Comparison of ENCODE assay signal across 8 mouse cellular contexts in genomic region chr12:113222748-113223147, GRCm38 (mm10). TPM values are rescaled to one million over a fixed set of nuclear protein-coding genes. Genes with fewer than 3 reads are reported as not detected.
DNase-seq lines count a peak whose midpoint lies in the region; ATAC-seq and TF ChIP-seq lines count a peak whose summit lies in the region.

No protein-coding gene starts in this region.

- no peak overlapping the region for H3K4me2 ChIP-seq in intestine, embryonic 14.5 days (ENCODE audit: low read length)
- H3K4me2 ChIP-seq in limb, embryonic 11.5 days (ENCODE audit: low read depth, severe bottlenecking), result no peak overlapping the region
- H3K4me2 ChIP-seq in midbrain, embryonic 11.5 days, result no peak overlapping the region

- 32% methylated on average over 6 of the region's 6 CpGs for WGBS in intestine, embryonic 14.5 days
- WGBS in limb, embryonic 11.5 days, result 31% methylated on average over 6 of the region's 6 CpGs
- 34% methylated on average over 6 of the region's 6 CpGs for WGBS in midbrain, embryonic 11.5 days
- 13% methylated on average over 6 of the region's 6 CpGs for WGBS in spleen, adult 2 months

- peak; percentile 80 for ATAC-seq in frontal cortex, adult (ENCODE audit: low TSS enrichment)
- peak; percentile 17 for ATAC-seq in intestine, embryonic 14.5 days (replicated peaks; ENCODE audit: low FRiP score, low TSS enrichment, low read depth)
- peak; percentile 13; the same call in 1 of the 2 replicates for ATAC-seq in limb, embryonic 11.5 days (ENCODE audit: insufficient number of reproducible peaks, low FRiP score, low TSS enrichment, low read depth)
- ATAC-seq in midbrain, embryonic 11.5 days (ENCODE audit: low FRiP score), result peak; percentile 36

- no peaks in the 10 kb centered on the region for H3K27me3 ChIP-seq in intestine, embryonic 14.5 days (replicated peaks; ENCODE audit: control insufficient read depth, insufficient read depth, low read length)
- H3K27me3 ChIP-seq in limb, embryonic 11.5 days (ENCODE audit: control insufficient read depth, insufficient read depth, low read length), result no peaks in the 10 kb centered on the region
- H3K27me3 ChIP-seq in midbrain, embryonic 11.5 days (ENCODE audit: control insufficient read depth, insufficient read depth, low read length), result no peaks in the 10 kb centered on the region
- H3K27me3 ChIP-seq in spleen, adult 2 months (ENCODE audit: control insufficient read depth, insufficient read depth, low read length), result no peaks in the 10 kb centered on the region

- peak; percentile 17; the same call in 1 of the 2 replicates for TF ChIP-seq POLR2A in spleen, adult 2 months (IDR thresholded peaks at IDR 0.05; ENCODE audit: low read depth, low read length)

- DNase-seq in cerebellum, adult 18-20 months, result peak; percentile 26 to 29
- DNase-seq in cerebellum, adult 11-12 months, result no peak
- DNase-seq in adrenal gland, postnatal 14 days, result peak; percentile 64
- peak; percentile 71 for DNase-seq in intestine, embryonic 14.5 days (ENCODE audit: low spot score)
- peak; percentile 71 for DNase-seq in limb, embryonic 11.5 days (ENCODE audit: low spot score)
- DNase-seq in midbrain, embryonic 11.5 days (ENCODE audit: low spot score, missing footprints), result peak; percentile 86
- peak; percentile 70 to 87 for DNase-seq in spleen, adult 2 months (ENCODE audit: low read depth in 1 of 2, low spot score in 2 of 2)

- H3K27ac ChIP-seq in intestine, embryonic 14.5 days (ENCODE audit: low read depth), result no peak overlapping the region
- no peak overlapping the region for H3K27ac ChIP-seq in limb, embryonic 11.5 days (replicated peaks; ENCODE audit: low read depth, low read length)
- H3K27ac ChIP-seq in midbrain, embryonic 11.5 days (ENCODE audit: low read depth, low read length), result no peak overlapping the region
- peak overlapping the region; percentile 80 for H3K27ac ChIP-seq in spleen, adult 2 months (ENCODE audit: insufficient read depth, low read length)

- no peak overlapping the region for H3K4me3 ChIP-seq in intestine, embryonic 14.5 days (ENCODE audit: low read depth, low read length)
- H3K4me3 ChIP-seq in limb, embryonic 11.5 days (ENCODE audit: low read depth, low read length), result no peak overlapping the region
- no peak overlapping the region for H3K4me3 ChIP-seq in midbrain, embryonic 11.5 days (ENCODE audit: low read depth, low read length)
- no peak overlapping the region for H3K4me3 ChIP-seq in spleen, adult 2 months (ENCODE audit: extremely low read depth, insufficient read depth, insufficient read length)

- H3K36me3 ChIP-seq in intestine, embryonic 14.5 days (ENCODE audit: control insufficient read depth, insufficient read depth, low read length), result no peaks in the 10 kb centered on the region
- H3K36me3 ChIP-seq in limb, embryonic 11.5 days (ENCODE audit: control insufficient read depth, insufficient read depth, low read length), result no peaks in the 10 kb centered on the region
- H3K36me3 ChIP-seq in midbrain, embryonic 11.5 days (ENCODE audit: control insufficient read depth, insufficient read depth, low read length), result no peaks in the 10 kb centered on the region
- no peaks in the 10 kb centered on the region for H3K36me3 ChIP-seq in spleen, adult 2 months (ENCODE audit: control insufficient read depth, insufficient read depth, low read length)

- TF ChIP-seq CTCF in spleen, adult 2 months (IDR thresholded peaks at IDR 0.05; ENCODE audit: extremely low read depth, insufficient read depth, insufficient read length, insufficient replicate concordance), result peak; percentile 90; the same call in 1 of the 2 replicates

- H3K4me1 ChIP-seq in intestine, embryonic 14.5 days (replicated peaks; ENCODE audit: control insufficient read depth, insufficient read depth, low read length), result no peaks in the 10 kb centered on the region
- H3K4me1 ChIP-seq in limb, embryonic 11.5 days (ENCODE audit: control insufficient read depth, insufficient read depth, low read length), result no peaks in the 10 kb centered on the region
- H3K4me1 ChIP-seq in midbrain, embryonic 11.5 days (ENCODE audit: control insufficient read depth, insufficient read depth, low read length), result no peaks in the 10 kb centered on the region
- H3K4me1 ChIP-seq in spleen, adult 2 months (ENCODE audit: control insufficient read depth, insufficient read depth, insufficient read length), result peaks cover 29% of the 10 kb centered on the region; the same call in 1 of the 2 replicates

- no peaks in the 10 kb centered on the region for H3K9me3 ChIP-seq in intestine, embryonic 14.5 days (ENCODE audit: control insufficient read depth, low read length)
- H3K9me3 ChIP-seq in limb, embryonic 11.5 days (ENCODE audit: control insufficient read depth, low read length), result no peaks in the 10 kb centered on the region
- H3K9me3 ChIP-seq in midbrain, embryonic 11.5 days (ENCODE audit: control insufficient read depth, low read length), result no peaks in the 10 kb centered on the region

- H3K9ac ChIP-seq in intestine, embryonic 14.5 days (ENCODE audit: low read length), result no peak overlapping the region
- H3K9ac ChIP-seq in limb, embryonic 11.5 days (ENCODE audit: low read length), result no peak overlapping the region
- H3K9ac ChIP-seq in midbrain, embryonic 11.5 days (ENCODE audit: low read length), result no peak overlapping the region

RNA-seq across cellular contexts. Expression of gene Tmem121, which starts 37.0 kb away (rescaled TPM):
- 3.4 and 4.7 TPM in 2 replicates for total RNA-seq in adrenal gland, postnatal 14 days (2021)
- 6.6 and 7.6 TPM in 2 replicates for polyA plus RNA-seq in intestine, embryonic 14.5 days (2014; fragmentation: Nextera tagmentation; extraction: Ambion mirVana)
- 8.0 and 12.0 TPM in 2 replicates for polyA plus RNA-seq in limb, embryonic 11.5 days (2014; fragmentation: Nextera tagmentation; extraction: Ambion mirVana)
- 11.5 and 13.1 TPM in 2 replicates for polyA plus RNA-seq in midbrain, embryonic 11.5 days (2014; fragmentation: Nextera tagmentation; extraction: Ambion mirVana)
- 1.7 and 2.1 TPM in 2 replicates for polyA plus RNA-seq in spleen, adult 2 months (2012; rRNA removed)

Comparison
In these comparisons a context has a peak if more than half of its experiments do, and no peak if none do; other contexts are left out.
1. ATAC-seq: peak in every context shown above with its lines; median percentile 80 in frontal cortex, adult; 36 in midbrain, embryonic 11.5 days; 17 in intestine, embryonic 14.5 days; 13 in limb, embryonic 11.5 days.